Mouse (Mus musculus) stomach, embryonic 15.5 days (tissue): ENCODE measurements around the gene Prps1l3. TPM values are rescaled to one million over a fixed set of nuclear protein-coding genes. Genes with fewer than 3 reads are reported as not detected.

Source experiments
- ATAC-seq: fragments of 200-750 bp; cut with Nextera tagmentation; 2 replicates; pipeline ENCODE4 v1.8.0; 2017; ENCODE audit warnings: low read depth, moderate number of reproducible peaks, moderate TSS enrichment; ENCODE audit not compliant: insufficient read depth, low FRiP score
- H3K27ac ChIP-seq: fragments of 300-500 bp; sonication (generic); 2 replicates; pipeline ENCODE4 v1.5.1; 2015; ENCODE audit warnings: mild to moderate bottlenecking, inconsistent platforms
- H3K27me3 ChIP-seq: fragments of 300-500 bp; sonication (generic); replicated peaks from 2 replicates; pipeline ENCODE4 v1.6.1; 2015; ENCODE audit warnings: inconsistent platforms
- H3K36me3 ChIP-seq: fragments of 300-500 bp; sonication (generic); 2 replicates; pipeline ENCODE4 v1.6.1; 2015; ENCODE audit warnings: inconsistent platforms
- H3K4me1 ChIP-seq: fragments of 300-500 bp; sonication (generic); 2 replicates; pipeline ENCODE4 v1.6.1; 2015; ENCODE audit warnings: inconsistent platforms
- H3K4me2 ChIP-seq: fragments of 300-500 bp; sonication (generic); 2 replicates; pipeline ENCODE4 v1.6.1; 2015; ENCODE audit warnings: mild to moderate bottlenecking, inconsistent platforms
- H3K4me3 ChIP-seq: fragments of 300-500 bp; sonication (generic); replicated peaks from 2 replicates; pipeline ENCODE4 v1.5.1; 2015; ENCODE audit warnings: inconsistent platforms
- H3K9ac ChIP-seq: fragments of 300-500 bp; sonication (generic); 2 replicates; pipeline ENCODE4 v1.6.1; 2015; ENCODE audit warnings: inconsistent platforms
- H3K9me3 ChIP-seq: fragments of 300-500 bp; sonication (generic); 2 replicates; pipeline ENCODE4 v1.6.1; 2016; ENCODE audit warnings: inconsistent platforms
- WGBS: fragments of 180-500 bp; shearing (Covaris S2); methylation state at CpG from one replicate; pipeline ENCODE4 v1.1.7; 2015; 5-methylcytosine and 5-hydroxymethylcytosine counted together
- polyA plus RNA-seq: library from polyadenylated mRNA; unstranded; fragments of >200 nt; fragmentation: Nextera tagmentation; extraction: Ambion mirVana; gene quantifications from 2 replicates; pipeline ENCODE4 v1.2.1, GENCODE M21; 2015

The Prps1l3 gene
- polyA plus RNA-seq, 1 experiment from 2014 or later = 63.9 TPM

DNA sequence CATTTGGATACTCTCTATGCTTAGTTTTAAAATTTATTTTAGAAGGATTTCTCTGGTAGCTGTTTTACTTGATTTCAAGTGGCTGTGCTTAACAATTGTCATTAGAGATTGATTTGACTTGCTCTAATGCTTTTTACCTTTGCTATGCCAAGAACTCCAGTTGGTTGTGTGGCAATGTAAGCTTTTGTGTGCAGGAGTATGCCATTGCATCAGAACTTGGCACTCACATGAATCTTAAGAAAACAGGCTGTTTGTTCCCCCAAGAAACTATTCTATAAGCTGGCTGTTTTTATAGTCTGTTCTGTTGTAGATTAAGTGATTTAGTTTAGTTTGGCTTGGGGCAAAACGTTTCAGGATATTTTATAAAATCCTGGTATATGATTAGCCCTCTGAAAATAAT lies 45.2 kb downstream of the Prps1l3 start:
- no peaks in the 10 kb centered on the region for H3K9me3 ChIP-seq
- 63% methylated on average over 1 of the region's 1 CpGs for WGBS
- H3K27me3 ChIP-seq = no peaks in the 10 kb centered on the region
- ATAC-seq = no peak
- no peak overlapping the region for H3K9ac ChIP-seq
- H3K4me2 ChIP-seq = no peak overlapping the region
- H3K4me3 ChIP-seq = no peak overlapping the region
- no peaks in the 10 kb centered on the region for H3K36me3 ChIP-seq
- no peak overlapping the region for H3K27ac ChIP-seq
- no peaks in the 10 kb centered on the region for H3K4me1 ChIP-seq

DNA sequence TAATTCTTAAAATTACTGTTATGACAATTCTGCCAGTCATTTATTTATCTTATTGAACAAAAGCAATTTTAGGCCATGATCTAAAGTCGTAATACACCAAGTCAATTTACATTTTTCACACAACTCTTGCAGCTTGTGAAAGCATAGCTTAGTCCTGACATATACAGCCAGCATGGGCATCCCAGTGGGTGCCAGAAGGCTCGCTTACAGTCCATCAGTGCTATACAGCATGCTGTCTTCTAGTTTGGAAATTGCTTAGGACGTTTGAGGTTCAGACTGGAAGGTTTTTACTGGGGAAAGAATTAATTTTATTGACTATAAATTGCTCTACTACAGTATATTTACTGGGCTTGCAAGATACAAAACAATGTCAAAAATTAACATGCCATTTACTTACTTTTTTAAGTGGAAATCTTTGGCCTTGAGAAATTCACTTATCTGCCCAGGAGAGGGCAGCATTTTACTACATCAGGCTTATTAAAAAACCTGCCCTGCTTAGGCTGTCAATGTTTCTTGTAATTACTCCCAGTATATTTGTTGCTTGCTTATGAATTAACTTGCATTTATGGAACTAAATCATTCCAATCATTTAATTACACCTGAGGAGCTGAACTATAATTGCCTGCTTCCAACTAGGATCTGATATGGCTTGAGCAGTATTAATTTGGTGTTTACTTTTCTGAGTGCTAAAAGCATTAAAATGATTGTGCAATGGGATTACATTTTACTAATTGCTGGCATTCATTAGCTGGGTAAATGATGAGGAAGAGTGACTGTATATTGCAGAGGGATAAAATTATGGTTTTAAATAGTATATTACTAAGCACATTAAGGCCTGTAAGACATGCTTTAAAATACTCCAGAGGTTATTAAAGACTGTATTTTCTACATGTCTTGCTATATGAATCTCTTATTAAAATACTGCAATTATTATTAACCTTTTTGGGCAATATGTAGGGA lies 51.2 kb downstream of the Prps1l3 start:
- H3K9ac ChIP-seq = no peak overlapping the region
- no peak for ATAC-seq
- no peaks in the 10 kb centered on the region for H3K4me1 ChIP-seq
- no peak overlapping the region for H3K27ac ChIP-seq
- no peaks in the 10 kb centered on the region for H3K9me3 ChIP-seq
- no peak overlapping the region for H3K4me3 ChIP-seq
- WGBS = 52% methylated on average over 3 of the region's 3 CpGs
- H3K36me3 ChIP-seq = no peaks in the 10 kb centered on the region
- H3K27me3 ChIP-seq = no peaks in the 10 kb centered on the region
- H3K4me2 ChIP-seq = no peak overlapping the region

DNA sequence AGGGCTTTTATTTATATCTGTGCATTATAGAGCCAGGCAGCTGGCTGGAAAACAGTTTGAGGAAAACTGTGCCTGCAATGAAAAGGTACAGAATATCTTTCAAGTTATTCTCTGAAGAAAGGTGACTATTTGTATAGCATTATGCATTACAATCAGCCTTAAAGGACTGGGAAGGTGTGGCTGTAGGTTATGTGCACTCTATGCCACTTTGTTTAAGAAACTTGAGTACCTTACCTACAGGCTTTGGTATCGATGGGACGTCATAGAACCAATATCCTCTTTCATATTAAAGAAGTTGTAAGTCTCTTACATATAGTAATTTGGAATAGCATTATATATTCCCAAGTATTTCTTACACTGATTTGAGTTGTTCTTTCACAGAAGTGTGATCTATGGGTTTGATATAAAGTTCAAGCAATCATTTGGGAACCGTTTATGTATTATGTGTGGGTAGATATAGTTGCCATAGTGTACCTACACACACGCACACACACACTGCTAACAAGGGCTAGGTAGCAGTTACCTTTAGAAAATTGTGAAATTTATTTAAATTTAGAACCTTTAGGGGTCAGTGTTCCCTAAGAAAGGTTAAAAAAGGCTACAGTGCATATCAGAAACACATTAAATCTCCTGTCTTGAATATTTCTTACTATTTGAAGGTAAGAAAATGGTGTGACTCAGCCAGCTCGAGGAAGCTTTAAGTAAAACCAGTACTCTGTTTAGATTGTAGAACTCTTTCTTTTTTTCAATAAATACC lies 55.3 kb downstream of the Prps1l3 start:
- Histone ChIP-seq H3K4me2 (no peak overlapping the region), H3K9ac (no peak overlapping the region), H3K4me1 (no peaks in the 10 kb centered on the region), H3K9me3 (no peaks in the 10 kb centered on the region), H3K27ac (peak overlapping the region; percentile 23; the same call in 1 of the 2 replicates), H3K4me3 (no peak overlapping the region), H3K27me3 (no peaks in the 10 kb centered on the region), H3K36me3 (no peaks in the 10 kb centered on the region)
- 59% methylated on average over 5 of the region's 5 CpGs for WGBS
- ATAC-seq = no peak

Other genes with a start within 250 kb of the Prps1l3 start
- 2.2 and 3.2 TPM in 2 replicates for gene Slc25a21, start 32.9 kb upstream of the Prps1l3 start, polyA plus RNA-seq
- gene Mipol1, start within 50 bp of the Prps1l3 start, polyA plus RNA-seq = 10.0 and 11.2 TPM in 2 replicates